Mouse (Mus musculus): Measurements from ENCODE around the gene Lipc.

Lipc gene

DNA sequence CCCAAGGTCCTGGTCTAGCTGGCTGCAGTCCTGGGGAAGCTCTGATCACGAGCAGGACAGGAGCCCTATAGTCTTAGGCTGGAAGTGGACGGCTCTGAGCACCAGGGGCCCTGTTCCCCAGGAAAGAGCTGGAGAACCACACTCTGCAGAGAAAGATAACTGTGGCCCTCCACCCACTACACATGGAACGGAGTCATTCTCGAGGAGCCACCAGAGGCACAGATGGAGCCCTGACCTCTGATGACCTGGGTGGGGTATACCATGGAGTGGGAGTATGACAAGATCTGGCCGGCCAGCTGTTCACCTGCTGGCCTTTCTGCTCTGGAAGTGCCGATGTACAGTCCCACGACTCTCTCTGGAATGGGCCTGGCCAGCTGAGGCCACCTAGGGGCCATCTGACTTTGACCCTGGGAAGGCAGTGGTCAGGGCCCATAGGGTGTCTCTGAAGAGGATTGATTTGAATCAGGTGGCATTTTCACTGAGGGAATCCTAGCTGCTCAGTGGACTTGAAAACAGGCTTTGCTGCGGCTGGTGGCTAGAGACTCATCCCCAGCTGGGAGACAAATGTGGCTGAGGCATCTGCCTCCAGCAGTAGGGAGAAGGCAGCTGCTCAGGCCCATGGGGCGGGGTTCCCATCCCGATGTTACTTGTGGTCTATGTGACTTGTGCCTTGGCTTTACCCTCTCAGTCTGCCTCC lies 37.2 kb downstream of the Lipc start:
- DNase-seq (ENCODE audit: low read depth): peak; percentile 63

GRCm38 (mm10) chr9:70911163-70911562 lies 40.9 kb downstream of the Lipc start:
- DNase-seq (ENCODE audit: low read depth): no peak

GRCm38 (mm10) chr9:70910351-70910750 lies 41.7 kb downstream of the Lipc start:
- DNase-seq (ENCODE audit: low read depth): no peak

DNA sequence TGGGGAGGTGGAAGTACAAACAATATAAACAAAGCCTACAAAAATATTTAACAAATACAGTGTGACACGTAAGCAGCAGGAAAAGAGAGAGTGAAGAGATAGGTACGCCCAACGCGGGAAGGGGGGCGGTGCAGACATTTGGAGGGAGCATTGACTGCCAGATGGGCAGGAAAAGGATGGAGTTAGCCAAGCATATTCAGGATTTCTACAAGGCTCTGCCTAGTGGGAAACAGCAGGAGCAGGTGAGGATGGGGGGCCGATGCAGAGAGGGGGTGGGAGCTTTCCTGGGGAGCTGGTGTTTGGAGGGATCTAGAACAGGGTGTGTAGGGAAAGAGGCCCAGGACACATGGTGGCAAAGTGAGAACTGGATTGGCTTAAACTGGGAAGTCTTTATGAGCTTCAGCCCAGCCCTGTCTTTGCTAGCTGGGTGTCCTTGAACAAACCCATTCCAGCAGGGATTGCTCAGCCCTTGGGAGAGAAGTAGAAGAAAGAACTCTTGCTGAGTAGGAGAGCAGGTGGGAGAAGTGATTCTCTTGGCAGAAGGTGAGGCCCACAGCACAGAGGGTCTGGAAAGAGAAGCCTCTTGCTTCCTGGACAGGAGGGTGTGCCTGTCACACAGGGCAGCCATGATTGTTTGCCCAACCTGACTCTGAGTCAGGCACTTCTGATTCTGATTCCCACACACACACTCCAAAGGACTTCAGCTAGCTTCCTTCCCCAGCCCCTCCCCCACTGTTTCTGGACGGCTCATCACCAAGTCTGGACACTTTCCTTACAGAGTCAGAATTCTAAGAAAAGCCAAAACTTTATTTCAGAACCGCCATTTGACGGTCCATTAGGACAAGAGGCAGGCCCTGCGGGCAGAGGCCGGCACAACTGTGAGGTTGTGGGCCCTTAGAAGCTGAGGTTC lies 49.0 kb downstream of the Lipc start:
- DNase-seq (ENCODE audit: low read depth): no peak

- no peak for DNase-seq (ENCODE audit: low read depth)
These were observed 57.8 kb downstream of the Lipc start for GRCm38 (mm10) chr9:70894201-70894600.

DNA sequence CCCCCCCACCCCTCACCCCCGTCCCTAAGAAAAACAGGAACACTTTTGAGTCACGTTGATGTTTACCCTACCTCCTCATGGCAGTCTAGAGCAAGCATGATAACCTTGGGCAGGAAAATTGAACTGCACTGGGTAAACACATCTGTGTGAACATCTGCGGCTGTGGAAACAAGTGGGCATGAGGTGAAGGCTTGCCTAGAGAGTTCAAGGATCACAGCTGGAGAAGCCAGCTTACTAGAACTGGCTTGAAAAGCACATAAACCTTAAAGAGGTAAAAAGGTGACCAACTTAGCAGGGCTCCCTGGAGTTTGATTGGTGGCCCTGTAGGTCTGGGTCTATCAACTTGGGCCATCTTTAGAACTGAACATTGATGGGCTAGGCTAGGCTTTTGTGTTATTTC lies 58.5 kb downstream of the Lipc start:
- DNase-seq (ENCODE audit: low read depth): no peak

DNA sequence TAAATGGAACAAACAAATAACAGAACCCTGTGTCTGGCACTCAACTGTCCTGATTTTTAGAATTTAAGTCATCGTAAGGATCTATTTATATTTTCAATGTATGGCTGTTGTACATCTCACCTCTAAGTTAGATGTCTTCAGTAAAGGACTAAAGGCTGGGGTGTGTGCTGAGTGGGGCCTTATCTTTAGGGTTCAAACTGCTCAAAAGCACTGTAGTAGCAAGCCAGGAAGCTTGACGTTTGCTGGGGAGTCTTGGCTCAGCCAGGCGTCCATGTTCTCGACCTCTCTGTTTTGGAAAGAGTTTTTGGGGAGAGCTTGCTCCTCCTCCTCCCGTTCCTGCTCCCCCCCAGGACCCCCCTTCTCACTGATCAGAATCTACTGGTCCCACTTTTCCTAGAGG lies 59.4 kb downstream of the Lipc start:
- no peak for DNase-seq (ENCODE audit: low read depth)

DNA sequence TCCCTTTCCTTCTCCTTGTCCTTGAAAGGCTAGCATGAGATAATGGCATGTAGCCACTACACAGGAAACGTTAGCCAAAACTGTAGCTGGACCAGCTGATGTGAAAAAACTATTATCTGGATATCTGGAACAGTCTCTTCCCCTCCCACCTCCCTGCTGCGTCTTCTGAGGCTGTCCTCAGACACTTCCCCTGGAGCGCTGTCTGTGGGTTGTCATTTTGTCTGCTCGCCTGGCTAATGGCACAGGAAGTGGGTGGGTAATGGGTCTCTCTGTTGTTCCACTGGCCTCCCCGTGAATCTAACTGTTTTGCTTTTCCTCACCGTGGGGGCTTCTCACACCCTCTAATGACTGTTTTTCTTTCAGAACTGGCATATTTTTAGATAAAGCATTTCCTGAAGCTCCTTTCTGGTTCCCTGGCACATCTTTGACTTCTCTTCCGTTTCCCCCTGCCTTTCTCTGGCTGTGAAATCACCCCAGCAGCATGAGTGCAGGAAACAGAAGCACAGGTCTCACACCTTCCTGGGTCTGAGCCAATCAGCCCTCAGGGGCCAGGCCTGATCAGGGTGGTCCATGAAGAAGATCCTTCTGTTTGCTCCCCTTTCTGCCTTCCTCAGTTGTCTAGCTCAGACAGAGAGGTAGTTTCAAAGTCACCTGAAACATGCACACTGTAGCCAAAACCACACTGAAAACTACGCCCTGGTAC lies 60.4 kb downstream of the Lipc start:
- DNase-seq (ENCODE audit: low read depth): no peak

GRCm38 (mm10) chr9:70890736-70891135 lies 61.3 kb downstream of the Lipc start:
- DNase-seq (ENCODE audit: low read depth): no peak

- no peak for DNase-seq (ENCODE audit: low read depth)
These were observed 63.1 kb downstream of the Lipc start for GRCm38 (mm10) chr9:70888969-70889368.

GRCm38 (mm10) chr9:70888556-70888955 lies 63.5 kb downstream of the Lipc start:
- no peak for DNase-seq (ENCODE audit: low read depth)

DNA sequence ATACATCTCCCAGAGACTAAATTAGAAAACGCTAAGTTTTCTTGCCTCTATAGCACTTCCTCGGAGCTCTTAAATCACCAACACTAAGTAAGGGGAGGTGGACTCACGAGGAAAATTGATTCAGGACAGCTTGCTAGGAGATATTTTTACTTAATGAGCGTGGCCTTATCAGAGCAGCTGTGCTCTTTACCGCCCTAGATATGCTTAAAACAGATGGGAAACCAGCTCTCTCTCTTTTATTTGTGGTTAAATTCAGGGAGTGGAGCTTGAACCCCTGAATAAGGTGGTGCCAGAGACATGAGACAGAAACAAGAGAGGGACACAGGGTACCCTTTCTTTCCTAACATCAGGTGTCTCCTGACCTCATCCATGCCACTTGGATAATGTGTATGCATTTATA lies 70.0 kb downstream of the Lipc start:
- peak; percentile 20 for DNase-seq (ENCODE audit: low read depth)

DNA sequence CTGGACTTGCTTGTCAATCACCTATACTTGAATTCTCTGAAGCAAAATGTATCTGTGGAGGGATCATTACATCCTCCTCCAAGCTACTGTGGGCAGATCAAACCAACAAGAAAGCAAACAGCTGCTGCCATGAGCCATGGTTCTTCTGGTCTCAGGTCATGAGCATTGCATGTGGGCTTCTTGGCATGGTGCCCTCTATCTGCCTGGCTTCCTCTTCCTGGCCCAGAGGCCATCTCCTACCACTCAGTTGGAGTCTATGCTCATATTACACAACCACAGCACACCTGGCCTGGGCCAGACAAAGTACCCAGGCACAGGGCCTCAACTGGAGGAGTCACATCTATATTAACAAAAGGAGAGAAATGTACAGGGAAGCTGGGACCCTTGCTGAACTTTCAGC lies 73.2 kb downstream of the Lipc start:
- DNase-seq (ENCODE audit: low read depth): no peak

DNA sequence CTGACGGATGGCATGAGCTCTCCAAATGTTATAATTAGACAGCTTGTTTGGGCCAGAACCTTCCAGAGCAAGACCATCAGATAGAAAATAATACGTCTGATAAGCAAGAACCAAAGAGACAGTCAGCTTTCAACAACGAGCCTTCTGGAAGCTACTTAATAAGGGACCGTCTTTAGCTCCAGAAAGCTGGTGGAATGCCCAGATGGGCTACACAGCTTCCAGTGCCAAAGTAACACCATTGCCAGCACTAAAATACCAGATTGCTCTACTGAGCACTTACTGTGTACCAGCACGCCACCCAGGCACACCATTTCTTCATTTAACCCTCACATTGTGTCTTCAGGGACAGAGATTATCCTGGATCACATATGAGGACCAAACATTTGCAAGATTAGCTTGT lies 73.9 kb downstream of the Lipc start:
- no peak for DNase-seq (ENCODE audit: low read depth)

DNA sequence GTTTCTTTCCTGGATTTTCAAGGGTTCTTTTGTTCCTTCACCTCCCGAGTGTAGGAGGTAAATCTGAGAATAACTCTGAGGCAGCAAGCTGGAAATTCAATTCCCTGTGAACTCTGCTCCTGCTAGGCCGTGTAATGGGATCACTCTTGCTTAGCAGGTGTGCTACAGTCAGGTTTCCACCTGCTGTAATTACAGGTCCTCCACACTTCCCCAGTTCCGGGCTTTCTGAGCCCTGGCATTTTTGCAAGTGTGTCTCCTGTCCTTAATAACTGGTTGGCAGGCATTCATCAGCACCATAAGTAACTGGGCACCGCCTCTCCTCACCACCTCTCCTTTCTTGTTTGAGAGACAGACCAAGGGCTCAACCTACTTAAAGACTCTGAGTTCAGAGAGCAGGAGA lies 76.5 kb downstream of the Lipc start:
- DNase-seq (ENCODE audit: low read depth): no peak

DNA sequence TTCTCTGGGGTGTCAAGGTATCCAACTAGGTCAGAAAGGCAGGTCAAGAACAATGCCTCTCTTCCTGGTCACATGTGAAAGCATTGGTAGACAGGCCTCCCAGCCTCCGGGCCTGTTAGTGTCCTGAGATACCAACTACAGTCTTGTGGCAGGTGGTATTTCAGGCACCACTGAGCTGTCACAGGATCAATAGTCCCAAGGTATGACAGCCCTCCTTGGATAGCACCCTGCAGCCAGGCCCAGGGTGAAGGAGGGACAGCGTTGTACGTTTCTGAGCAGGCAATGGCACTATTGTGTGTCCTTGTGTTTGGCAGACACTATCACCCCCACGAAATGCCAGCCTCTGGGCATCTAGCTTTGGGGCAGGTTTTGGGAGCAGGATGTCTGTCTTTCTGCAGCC lies 77.0 kb downstream of the Lipc start:
- no peak for DNase-seq (ENCODE audit: low read depth)

GRCm38 (mm10) chr9:70872675-70873074 lies 79.4 kb downstream of the Lipc start:
- peak; percentile 40 for DNase-seq (ENCODE audit: low read depth)

DNA sequence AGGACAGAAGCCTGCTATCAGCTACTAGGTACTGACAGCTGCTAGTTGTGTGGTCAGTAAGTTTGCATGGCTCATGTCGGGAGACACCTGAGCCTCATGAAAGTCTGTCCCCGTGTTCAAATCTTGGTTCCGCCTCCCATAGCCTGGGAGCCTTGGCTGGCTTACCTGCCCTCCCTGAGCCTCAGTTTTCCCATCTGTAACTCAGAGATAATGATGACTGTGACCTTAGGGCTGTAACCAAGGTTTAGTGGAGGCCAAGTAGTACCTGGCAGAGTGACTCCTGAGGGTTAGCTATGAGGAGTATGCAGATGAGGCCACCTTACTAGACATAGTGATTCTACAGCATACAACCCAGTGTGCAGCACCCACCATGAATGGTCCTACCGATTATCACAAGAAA lies 81.7 kb downstream of the Lipc start:
- DNase-seq (ENCODE audit: low read depth): no peak

- DNase-seq (ENCODE audit: low read depth): no peak
These were observed 82.7 kb downstream of the Lipc start for GRCm38 (mm10) chr9:70869169-70869873.

DNA sequence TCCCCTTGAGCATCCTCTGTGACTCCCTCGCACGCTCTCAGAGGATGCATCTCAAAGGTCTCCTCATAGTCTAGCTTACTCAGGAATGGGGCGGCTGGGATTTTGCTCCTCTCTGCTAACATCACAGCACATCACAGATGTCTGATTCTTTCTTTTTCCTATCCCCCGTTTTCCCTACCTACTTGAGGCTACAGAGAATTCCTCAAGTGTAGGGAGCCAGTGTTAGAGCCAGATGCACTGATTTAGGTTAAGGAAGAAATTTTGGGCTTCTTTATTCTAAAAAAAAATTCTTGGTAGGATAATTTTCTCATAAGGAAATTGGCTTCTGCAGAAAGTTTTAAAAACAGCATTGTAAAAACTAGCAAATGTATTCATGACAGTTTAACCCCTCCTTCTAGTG lies 84.6 kb downstream of the Lipc start:
- no peak for DNase-seq (ENCODE audit: low read depth)

DNA sequence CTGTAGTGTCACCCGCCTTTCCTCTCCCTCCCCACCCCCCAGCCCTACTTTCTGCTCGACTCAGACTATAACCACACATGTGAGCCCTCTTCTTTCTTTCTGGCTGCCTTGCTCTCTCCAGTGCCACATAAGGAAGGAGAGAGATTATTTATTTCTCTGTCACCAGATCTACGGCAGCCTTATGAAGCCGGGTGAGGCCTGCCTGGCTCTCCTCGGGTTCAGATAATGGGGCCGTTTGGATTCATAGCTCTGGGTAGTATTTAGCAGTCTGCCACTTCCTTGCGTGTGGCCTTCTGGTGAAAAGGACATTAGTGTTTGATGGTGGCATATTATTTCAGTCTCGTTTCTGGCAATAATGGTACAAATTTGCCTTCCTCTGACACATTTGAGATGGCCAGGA lies 88.0 kb downstream of the Lipc start:
- no peak for DNase-seq (ENCODE audit: low read depth)

GRCm38 (mm10) chr9:70863299-70863698 lies 88.7 kb downstream of the Lipc start:
- no peak for DNase-seq (ENCODE audit: low read depth)
